In genomic region chr12:114764211-114764610, GRCm38 (mm10) we compare ENCODE assay signal across 5 mouse cellular contexts.
A peak's percentile ranks its signal among the peaks of the same experiment; 100 is the strongest.
DNase-seq lines count a peak whose midpoint lies in the region; ATAC-seq lines count a peak whose summit lies in the region.

No protein-coding gene starts in this region.

- ATAC-seq in common myeloid progenitor, adult 5-6 weeks (replicated peaks; ENCODE audit: low read depth, poor library complexity, severe bottlenecking) = peak; percentile 90
- peak; percentile 74 to 80 for ATAC-seq in hematopoietic stem cell, adult 5-6 weeks (replicated peaks in 1 of 2; ENCODE audit: insufficient read depth in 1 of 2, low FRiP score in 2 of 2, low TSS enrichment in 1 of 2, low read depth in 1 of 2, poor library complexity in 2 of 2, severe bottlenecking in 2 of 2)
- ATAC-seq in megakaryocyte, adult 5-6 weeks (ENCODE audit: poor library complexity, severe bottlenecking) = peak; percentile 64
- peak; percentile 44; the same call in 1 of the 2 replicates for ATAC-seq in megakaryocyte-erythroid progenitor cell, adult 5-6 weeks (replicated peaks; ENCODE audit: low FRiP score, low TSS enrichment, poor library complexity, severe bottlenecking)

- DNase-seq in T-cell, adult 2 months (ENCODE audit: low spot score) = peak; percentile 5

Comparison
In these comparisons a context has a peak if more than half of its experiments do, and no peak if none do; other contexts are left out.
1. Peak in every context shown above with its lines: DNase-seq and ATAC-seq.